Mouse (Mus musculus): ENCODE results near the gene Tac2. TPM values are rescaled to one million over a fixed set of nuclear protein-coding genes. Genes with fewer than 3 reads are reported as not detected.

Gene Tac2
- polyA plus RNA-seq (2012; rRNA removed): 19.2 and 23.8 TPM in 2 replicates

DNA sequence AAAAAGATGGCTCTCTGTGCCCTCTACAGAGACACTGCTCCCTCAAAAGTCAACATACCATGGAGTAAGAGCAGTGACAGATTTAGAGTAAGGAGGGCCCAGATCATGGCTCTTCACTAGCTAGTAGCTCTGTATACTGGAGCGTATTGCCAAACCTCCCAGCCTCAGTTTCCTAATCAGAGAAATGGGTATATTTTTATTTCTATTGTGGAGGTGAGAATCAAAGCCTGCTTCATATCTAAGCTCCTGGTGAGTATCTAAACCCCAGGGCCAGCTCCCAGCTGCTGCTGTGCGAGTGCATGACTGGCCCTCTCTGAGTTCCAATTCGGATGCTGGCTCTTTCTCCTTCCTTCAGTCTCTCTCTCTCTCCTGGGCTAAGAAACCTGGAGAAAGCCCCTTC lies at the start of gene Tac2:
Gene Tac2, plus strand, starts transcription at position 301 of the 400 bp plus-strand sequence.

DNA sequence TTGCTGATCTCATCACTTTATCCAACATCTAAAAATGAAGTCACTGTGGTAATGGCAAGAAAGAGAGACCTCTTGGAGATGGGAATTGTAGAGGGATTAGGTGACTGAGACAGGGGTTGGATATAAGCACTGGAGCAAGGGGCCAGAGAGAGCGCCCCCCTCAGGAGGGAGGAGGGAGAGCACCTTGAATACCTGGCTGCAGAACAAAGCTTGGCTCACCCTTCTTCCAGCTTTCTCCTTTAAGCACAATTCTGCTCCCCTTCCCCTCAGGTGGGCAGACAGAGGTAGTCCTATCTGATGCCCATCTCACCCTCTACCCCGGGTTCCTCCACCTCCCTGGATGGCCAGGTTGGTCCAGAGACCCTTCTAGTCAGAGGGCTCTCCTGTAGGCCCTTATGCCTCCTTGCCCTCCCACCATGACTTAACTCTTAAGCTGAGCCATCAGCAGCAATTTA lies 19.5 kb upstream of the Tac2 start, which contains the start of gene Myo1a:
Gene Myo1a, plus strand, starts transcription at position 405 of the 455 bp plus-strand sequence.

DNA sequence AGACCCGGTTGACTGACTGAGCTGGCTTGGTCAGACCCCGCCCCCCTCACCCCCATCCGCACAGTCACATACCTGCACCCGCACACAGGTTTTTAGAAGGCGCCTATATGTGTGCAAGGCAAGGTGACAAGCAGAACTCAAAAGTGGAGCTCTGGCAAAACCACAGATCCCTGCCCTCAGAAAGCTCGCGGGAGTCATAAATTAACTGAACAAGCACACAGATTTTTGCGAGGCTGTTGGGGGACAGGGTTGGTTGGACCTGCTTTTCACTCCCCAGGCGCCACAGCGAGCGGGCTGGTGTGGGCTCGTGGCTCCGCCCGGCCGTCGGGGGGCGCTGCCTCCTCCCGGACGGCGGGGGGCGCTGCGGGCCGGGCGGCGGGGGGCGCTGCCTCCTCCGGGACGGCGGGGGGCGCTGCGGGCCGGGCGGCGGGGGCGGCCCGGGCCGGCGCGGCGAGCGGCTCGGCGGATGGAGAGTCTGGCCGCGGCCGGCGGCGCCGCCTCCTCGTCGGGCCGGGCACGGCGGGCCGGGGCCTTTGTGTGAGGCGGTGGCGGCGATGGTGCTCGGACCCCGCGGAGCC lies 14.9 kb downstream of the Tac2 start, which contains the start of gene Zbtb39:
Gene Zbtb39, plus strand, starts transcription at position 456 of the 578 bp plus-strand sequence.

DNA sequence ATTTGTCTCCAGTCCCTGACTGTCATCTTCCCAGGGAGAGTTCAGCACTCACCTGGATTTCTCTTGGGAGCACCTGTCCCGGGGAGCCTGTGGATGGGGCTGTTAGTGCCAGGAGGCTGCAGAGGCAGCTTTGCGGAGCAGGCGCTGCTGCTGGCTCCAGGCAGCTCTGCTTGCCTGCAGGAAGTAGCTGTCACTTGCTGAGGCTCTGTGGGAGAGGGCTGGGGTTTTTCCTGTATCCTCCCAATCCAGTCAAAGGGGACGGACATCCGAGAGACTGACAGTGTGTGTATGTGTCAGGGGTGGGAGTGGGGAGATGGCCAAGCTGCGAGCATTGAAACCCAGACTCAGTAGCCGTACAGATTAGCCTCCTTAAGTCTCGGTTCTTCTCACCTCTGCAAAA lies 27.3 kb downstream of the Tac2 start, which contains the start of gene Gpr182:
Gene Gpr182, minus strand, starts transcription at position 185 of the 400 bp plus-strand sequence.

DNA sequence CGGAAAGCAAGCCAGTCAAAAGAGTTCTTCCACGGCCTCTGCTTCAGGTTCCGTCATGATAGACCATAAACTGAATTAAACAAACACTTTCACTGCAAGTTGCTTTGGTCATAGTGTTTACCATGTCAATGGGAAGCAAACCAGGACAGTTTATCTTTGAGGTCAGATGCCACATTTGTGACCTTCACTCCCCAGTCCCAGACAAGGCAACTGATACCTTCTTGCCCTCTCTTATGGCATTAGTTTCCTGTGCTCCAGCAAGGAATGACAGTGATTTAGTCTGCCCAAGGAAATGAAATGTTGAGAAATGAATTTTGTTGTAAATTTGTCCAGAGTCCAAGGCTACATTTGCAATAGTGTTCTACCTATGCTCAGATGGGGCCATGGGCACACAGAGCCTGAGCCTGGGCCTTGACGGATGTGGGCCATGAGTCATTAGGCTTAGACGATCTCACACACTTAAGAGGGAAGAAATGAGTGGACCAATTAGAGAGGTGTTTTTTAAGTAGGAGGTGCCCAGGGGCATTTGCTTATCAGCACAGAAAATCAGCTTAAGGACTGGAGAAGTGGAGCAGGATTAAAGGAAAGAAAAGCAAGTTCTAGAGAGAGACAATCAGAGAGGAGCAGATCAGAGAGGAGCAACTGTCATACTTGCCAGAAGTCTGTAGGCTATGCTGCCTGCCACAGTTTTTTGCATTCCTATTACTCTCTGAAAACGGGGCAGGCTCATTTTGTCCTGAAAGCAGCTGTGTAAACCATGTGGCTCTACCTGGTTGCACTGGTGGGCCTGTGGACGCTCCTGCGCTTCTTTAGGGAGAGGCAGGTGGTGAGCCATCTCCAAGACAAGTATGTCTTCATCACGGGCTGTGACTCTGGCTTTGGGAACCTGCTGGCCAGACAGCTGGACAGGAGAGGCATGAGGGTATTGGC lies 35.2 kb downstream of the Tac2 start, which contains the start of the genes Rdh1 and Rdh16f1:
Gene Rdh1, plus strand, starts transcription at position 541 of the 930 bp plus-strand sequence.
Gene Rdh16f1, plus strand, starts transcription at position 607 of the 930 bp plus-strand sequence.

DNA sequence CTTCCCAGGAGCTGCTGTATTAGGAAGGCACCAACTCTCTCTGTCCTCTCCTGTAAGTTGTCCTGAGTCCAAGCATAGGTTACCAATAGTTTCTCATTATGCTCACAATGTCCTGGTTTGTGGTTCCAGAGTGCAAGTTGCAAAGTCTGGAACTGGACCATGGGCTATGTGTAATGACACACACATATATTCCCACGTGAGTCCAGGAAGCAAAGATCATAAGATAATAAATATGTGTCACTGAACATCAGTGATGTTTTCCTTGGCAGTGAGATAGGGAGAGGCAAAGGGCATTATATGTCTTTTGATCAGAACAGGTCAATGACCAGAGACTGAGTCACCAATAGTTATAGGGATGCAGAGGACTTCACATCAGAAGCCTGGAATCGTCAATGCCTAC lies 51.7 kb downstream of the Tac2 start, which contains the start of gene Rdh9:
Gene Rdh9, plus strand, starts transcription at position 376 of the 400 bp plus-strand sequence.

Other genes starting within 250 kb of the Tac2 start
- 0.36 and 1.6 TPM in 2 replicates for gene Stac3, start 222.8 kb upstream of the Tac2 start, polyA plus RNA-seq (2012; rRNA removed)
- gene Ndufa4l2, start 209.5 kb upstream of the Tac2 start, polyA plus RNA-seq (2012; rRNA removed): 1.8 and 2.2 TPM in 2 replicates
- 83.1 and 90.5 TPM in 2 replicates for gene Shmt2, start 202.0 kb upstream of the Tac2 start, polyA plus RNA-seq (2012; rRNA removed)
- not detected in 2 replicates for gene Nxph4, start 189.9 kb upstream of the Tac2 start, polyA plus RNA-seq (2012; rRNA removed)
- 17.1 and 18.2 TPM in 2 replicates for gene Lrp1, start 103.3 kb upstream of the Tac2 start, polyA plus RNA-seq (2012; rRNA removed)
- 9.8 and 11.0 TPM in 2 replicates for gene Stat6, start 81.5 kb upstream of the Tac2 start, polyA plus RNA-seq (2012; rRNA removed)
- 5.7 and 6.6 TPM in 2 replicates for gene Nemp1, start 57.6 kb upstream of the Tac2 start, polyA plus RNA-seq (2012; rRNA removed)
- 3.7 and 3.8 TPM in 2 replicates for gene Nab2, start 55.9 kb upstream of the Tac2 start, polyA plus RNA-seq (2012; rRNA removed)
- gene Myo1a, start 19.3 kb upstream of the Tac2 start, polyA plus RNA-seq (2012; rRNA removed): 0.22 and 0.26 TPM in 2 replicates
- gene Zbtb39, start 15.1 kb downstream of the Tac2 start, polyA plus RNA-seq (2012; rRNA removed): 2.1 and 2.3 TPM in 2 replicates
- 8.2 and 9.1 TPM in 2 replicates for gene Gpr182, start 27.3 kb downstream of the Tac2 start, polyA plus RNA-seq (2012; rRNA removed)
- gene Rdh1, start 35.2 kb downstream of the Tac2 start, polyA plus RNA-seq (2012; rRNA removed): 0.12 and 0.14 TPM in 2 replicates
- 0.06 and 0.10 TPM in 2 replicates for gene Rdh16f1, start 35.3 kb downstream of the Tac2 start, polyA plus RNA-seq (2012; rRNA removed)
- gene Rdh9, start 51.9 kb downstream of the Tac2 start, polyA plus RNA-seq (2012; rRNA removed): 0.02 and 0.05 TPM in 2 replicates
- 0.01 and 0.02 TPM in 2 replicates for gene Rdh16, start 76.7 kb downstream of the Tac2 start, polyA plus RNA-seq (2012; rRNA removed)
- gene Rdh19, start 125.5 kb downstream of the Tac2 start, polyA plus RNA-seq (2012; rRNA removed): 0.02 and 0.05 TPM in 2 replicates
- gene Rdh16f2, start 142.0 kb downstream of the Tac2 start, polyA plus RNA-seq (2012; rRNA removed): 0.09 and 0.12 TPM in 2 replicates
- 1.0 and 1.3 TPM in 2 replicates for gene Rdh7, start 164.3 kb downstream of the Tac2 start, polyA plus RNA-seq (2012; rRNA removed)
- 0.02 TPM in 1 of 2 replicates, not detected in the other for gene Sdr9c7, start 174.0 kb downstream of the Tac2 start, polyA plus RNA-seq (2012; rRNA removed)

All from liver, embryonic 14 days (tissue).